Mouse (Mus musculus) adrenal gland (tissue): Measurements from ENCODE around the gene Ncs1.

Source experiments
- intact Hi-C: fragments of 180-260 bp; cut with DNase I; formaldehyde crosslinking; loops from one replicate; pipeline ENCODE4 v1.15.1; 2025

Ncs1 gene

GRCm38 (mm10) chr2:31271071-31271470 is 25.4 kb downstream of the Ncs1 start:
- intact Hi-C loops: loop anchor here (5.0 kb wide), 1 partner anchor 34 kb away; no protein-coding TSS in a partner anchor

- intact Hi-C loops: loop anchor here (5.0 kb wide), 1 partner anchor 38 kb away; no protein-coding TSS in a partner anchor
These were observed 29.4 kb downstream of the Ncs1 start for GRCm38 (mm10) chr2:31274993-31275392.

DNA sequence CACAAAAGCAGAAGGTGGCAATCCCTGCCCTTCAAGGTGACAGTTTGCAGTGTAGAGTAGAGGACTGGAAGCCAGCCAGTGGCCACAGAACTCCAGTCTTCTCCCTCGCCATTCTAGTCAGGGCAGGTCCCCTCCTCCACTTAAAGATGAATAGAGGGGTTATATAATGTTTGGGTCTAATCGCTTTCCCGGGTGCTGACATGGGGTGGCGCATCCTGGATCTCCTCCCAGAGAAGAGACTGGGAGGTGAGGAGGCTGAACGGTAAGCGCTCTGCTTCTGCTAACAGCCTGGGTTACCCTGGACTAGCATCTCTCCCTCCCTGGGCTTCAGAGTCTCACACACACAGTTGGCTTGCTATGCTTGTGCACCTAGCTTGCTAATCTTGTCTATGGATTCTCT is 32.2 kb downstream of the Ncs1 start:
- intact Hi-C loops: no loop called here

GRCm38 (mm10) chr2:31278483-31278882 is 32.9 kb downstream of the Ncs1 start:
- intact Hi-C loops: no loop called here

GRCm38 (mm10) chr2:31281138-31281537 is 35.5 kb downstream of the Ncs1 start:
- intact Hi-C loops: no loop called here

DNA sequence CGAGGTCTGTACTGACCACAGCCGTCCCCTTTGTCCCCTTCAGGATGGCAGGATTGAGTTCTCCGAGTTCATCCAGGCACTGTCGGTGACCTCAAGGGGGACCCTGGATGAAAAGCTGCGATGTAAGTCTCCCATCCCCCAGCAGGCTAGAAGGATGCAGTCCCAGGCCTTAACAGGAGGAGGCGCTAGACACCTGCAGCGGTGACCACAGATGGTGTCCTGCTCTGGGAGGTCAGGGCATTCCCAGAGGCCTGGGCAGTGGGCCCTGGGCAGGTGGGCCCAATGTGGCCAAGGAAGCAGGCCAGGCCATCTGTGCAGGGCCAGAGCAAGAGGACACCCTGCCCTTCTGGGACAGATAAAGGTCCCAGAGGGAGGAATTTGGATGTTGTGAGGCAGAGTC is 36.6 kb downstream of the Ncs1 start:
- intact Hi-C loops: no loop called here

DNA sequence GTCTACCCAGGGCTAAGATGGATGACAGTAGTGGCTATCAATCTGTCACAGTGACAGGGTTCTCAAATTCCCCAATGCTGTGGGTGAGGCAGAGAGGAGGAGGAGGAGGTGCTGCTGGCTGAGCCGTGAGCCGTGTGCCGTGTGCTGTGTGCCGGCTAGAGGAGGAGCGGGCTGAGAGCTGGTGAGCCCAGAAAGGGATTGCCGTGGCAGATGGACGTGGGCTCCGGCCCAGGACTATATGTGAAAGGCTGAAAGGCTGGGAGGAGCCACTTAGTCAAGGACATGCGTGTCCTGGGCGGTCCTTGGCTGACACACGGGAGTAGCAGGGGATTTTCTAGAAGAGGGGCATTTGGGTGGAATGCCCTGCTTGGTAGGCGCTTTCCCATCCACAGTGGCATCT is 37.3 kb downstream of the Ncs1 start:
- intact Hi-C loops: no loop called here

- intact Hi-C loops: no loop called here
These were observed 38.9 kb downstream of the Ncs1 start for GRCm38 (mm10) chr2:31284531-31284930.

DNA sequence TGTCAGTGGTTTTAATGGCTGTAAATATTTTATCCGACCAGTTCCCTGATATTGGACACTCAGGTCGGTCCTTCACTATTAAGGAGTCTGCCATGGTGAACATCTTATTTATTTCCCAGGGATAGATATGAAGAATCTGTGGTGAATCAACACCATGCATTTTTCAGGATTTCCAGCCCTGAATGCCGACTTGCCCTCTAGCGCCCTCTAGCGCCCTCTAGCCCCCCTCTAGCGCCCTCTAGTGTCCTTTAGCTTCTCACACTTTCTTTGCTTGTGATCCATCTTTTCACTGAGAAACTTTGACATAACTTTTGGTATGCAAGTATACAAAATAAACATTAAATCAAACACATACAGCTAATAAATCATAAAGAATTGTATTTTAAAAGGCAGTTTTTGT is 45.8 kb downstream of the Ncs1 start:
- intact Hi-C loops: loop anchor here (5.0 to 10.0 kb wide), 4 partner anchors 34 to 267 kb away; no protein-coding TSS in a partner anchor

DNA sequence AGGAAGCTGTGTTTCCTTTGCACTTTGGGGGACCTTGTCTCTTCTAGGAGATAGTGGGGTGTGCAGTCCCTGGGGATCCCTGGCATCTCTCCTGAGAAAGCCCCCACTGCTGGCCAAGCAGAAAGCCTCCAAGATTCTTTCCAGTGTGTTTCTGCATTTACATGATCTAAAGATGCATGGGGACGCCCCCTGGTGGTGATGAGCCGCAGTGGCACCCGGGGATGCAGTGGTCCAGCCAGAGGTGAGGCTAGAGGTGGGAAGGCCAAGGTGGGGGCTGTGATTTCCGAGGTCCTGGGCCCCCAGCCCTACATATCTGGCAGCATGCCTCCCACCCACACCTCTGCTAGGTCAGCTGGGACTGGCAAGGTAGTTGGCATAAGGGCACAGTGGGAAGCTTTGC is 49.4 kb downstream of the Ncs1 start:
- intact Hi-C loops: loop anchor here (5.0 to 10.0 kb wide), 4 partner anchors 38 to 270 kb away; no protein-coding TSS in a partner anchor

DNA sequence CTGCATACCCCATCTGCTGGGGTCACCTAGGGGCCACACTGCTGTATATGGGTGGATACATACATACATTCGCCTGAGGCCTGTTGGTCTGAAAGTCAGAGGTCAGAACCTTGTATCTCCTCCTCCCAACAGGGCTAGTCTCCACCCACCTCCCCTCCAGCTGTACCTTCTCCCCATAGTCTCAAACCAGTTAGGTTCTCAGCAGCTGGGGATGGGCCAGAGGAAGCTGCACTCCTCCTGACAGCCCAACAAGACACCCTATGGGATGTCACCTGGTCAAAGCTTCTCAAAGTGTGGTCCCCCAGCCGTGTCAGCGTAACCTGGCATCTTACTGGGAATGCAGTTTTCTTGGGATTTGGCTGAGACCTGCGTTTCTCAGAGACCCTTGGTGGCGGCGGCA is 50.8 kb downstream of the Ncs1 start:
- intact Hi-C loops: loop anchor here (10.0 kb wide), 1 partner anchor 272 kb away; no protein-coding TSS in a partner anchor

- intact Hi-C loops: loop anchor here (10.0 kb wide), 1 partner anchor 273 kb away; no protein-coding TSS in a partner anchor
These were observed 52.1 kb downstream of the Ncs1 start for GRCm38 (mm10) chr2:31297602-31298268.

GRCm38 (mm10) chr2:31298814-31299213 is 53.2 kb downstream of the Ncs1 start:
- intact Hi-C loops: loop anchor here (10.0 kb wide), 1 partner anchor 274 kb away; no protein-coding TSS in a partner anchor

DNA sequence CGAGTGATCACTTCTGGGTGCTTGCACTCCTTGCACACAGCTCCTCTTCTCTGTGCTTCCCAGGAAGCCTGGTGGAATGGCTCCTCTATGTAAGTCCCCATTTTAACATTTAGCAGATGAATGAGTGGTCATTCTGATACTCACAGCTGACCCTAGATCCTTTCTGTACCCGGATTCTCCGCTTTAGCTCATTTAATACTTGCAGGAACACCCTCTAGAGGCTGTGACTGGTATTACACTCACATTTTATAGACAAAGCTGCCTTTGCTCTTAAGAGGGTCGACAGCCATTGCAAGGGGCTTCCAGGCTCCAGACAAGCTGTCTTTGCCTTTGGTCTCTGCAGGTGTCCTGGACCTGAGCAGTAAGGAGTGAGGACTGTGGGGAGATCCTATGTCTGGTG is 53.6 kb downstream of the Ncs1 start:
- intact Hi-C loops: loop anchor here (10.0 kb wide), 1 partner anchor 274 kb away; no protein-coding TSS in a partner anchor

GRCm38 (mm10) chr2:31299996-31300395 is 54.4 kb downstream of the Ncs1 start:
- intact Hi-C loops: loop anchor here (5.0 to 10.0 kb wide), 2 partner anchors 82 to 275 kb away; no protein-coding TSS in a partner anchor

DNA sequence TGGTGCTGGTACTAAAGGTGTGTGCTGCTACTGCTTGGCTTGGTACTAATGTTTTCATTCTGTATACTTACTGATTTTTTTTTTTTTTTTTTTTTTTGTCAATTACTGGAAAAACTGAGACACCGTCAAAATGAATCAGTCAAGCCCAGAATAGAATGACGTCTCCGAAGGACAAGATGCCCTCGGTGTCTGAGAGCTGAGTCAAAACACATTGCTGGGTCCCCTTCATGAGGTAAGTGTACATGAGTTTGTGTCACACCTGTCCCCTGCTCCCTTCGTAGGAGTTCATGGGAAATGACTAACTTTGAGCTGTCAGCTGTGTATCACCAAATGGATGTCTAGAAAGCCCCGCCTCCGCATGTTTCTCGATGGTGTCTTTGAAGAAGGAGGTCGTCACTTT is 57.6 kb downstream of the Ncs1 start:
- intact Hi-C loops: loop anchor here (5.0 kb wide), 1 partner anchor 79 kb away; no protein-coding TSS in a partner anchor

GRCm38 (mm10) chr2:31304191-31304590 is 58.6 kb downstream of the Ncs1 start:
- intact Hi-C loops: loop anchor here (5.0 kb wide), 1 partner anchor 78 kb away; no protein-coding TSS in a partner anchor

- intact Hi-C loops: loop anchor here (5.0 kb wide), 1 partner anchor 77 kb away; no protein-coding TSS in a partner anchor
These were observed 59.4 kb downstream of the Ncs1 start for GRCm38 (mm10) chr2:31304801-31305665.

GRCm38 (mm10) chr2:31305684-31306083 is 60.1 kb downstream of the Ncs1 start:
- intact Hi-C loops: no loop called here

- intact Hi-C loops: no loop called here
These were observed 62.6 kb downstream of the Ncs1 start for GRCm38 (mm10) chr2:31308257-31308656.

DNA sequence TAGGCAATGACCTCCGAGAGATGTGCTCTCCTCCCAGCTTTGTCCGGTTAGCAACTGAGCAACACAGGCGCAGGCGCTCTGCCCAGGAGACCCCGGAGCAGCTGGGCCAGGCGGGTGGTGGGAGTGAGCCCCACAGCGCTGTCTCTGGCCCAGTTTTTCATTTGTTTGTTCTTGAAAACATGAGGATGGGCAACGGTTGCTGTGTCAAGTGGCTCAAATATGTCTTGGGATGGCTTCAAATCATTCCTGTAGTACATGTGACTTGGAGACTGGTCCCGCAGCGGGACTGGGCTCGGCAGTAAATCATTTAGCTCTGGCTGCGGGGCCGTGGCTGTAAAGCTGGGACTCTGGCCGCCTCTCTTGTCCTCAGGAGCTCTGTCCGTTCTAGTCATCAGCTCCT is 63.9 kb downstream of the Ncs1 start:
- intact Hi-C loops: no loop called here

DNA sequence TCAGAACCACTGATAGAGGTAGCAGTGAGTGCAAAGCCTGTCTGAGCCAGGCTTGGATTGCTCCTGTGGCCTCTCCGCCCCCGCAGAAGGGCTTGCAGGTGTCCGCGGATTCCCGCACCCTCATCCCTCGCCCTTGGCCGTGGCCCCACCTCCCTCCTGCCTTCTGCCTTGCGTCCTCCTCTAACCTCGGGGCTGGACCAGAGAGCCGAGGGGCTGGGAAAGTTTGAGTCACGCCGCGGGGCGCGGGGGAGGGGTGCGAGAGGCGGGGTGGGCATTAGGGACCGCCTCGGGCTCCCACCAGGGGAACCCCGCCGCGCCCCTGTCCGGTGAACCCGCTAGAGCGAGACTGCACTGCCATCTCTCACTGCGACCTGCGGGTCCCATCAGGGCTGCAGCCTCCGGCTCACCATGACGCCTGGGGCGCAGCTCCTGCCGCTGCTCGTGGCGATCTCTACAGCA is 68.4 kb downstream of the Ncs1 start, which contains the start of gene Hmcn2:
Gene Hmcn2 (plus strand): TSS at position 409 of the 459 bp plus-strand sequence.
- intact Hi-C loops: no loop called here
